Mouse (Mus musculus): ENCODE data around the gene Borcs5.
A peak's percentile ranks its signal among the peaks of the same experiment; 100 is the strongest.

Borcs5 gene

GRCm38 (mm10) chr6:134630447-134630846 lies 8.9 kb upstream of the Borcs5 start:
- DNase-seq (ENCODE audit: low spot score) = no peak

GRCm38 (mm10) chr6:134631947-134632687 lies 7.2 kb upstream of the Borcs5 start, which contains the start of gene Mansc1:
TSS of gene Mansc1 (minus strand) at chr6:134632488.
- DNase-seq (ENCODE audit: low spot score) = peak; percentile 61

GRCm38 (mm10) chr6:134632756-134633155 lies 6.6 kb upstream of the Borcs5 start:
- DNase-seq (ENCODE audit: low spot score) = no peak

- DNase-seq (ENCODE audit: low spot score) = no peak
These were observed 5.8 kb upstream of the Borcs5 start for GRCm38 (mm10) chr6:134633553-134633952.

GRCm38 (mm10) chr6:134636476-134636875 lies 2.8 kb upstream of the Borcs5 start:
- DNase-seq (ENCODE audit: low spot score) = no peak

- DNase-seq (ENCODE audit: low spot score) = no peak
These were observed 590 bp downstream of the Borcs5 start for GRCm38 (mm10) chr6:134639900-134640299.

GRCm38 (mm10) chr6:134640485-134641475 lies 1.5 kb downstream of the Borcs5 start:
- peak; percentile 94 for DNase-seq (ENCODE audit: low spot score)

- no peak for DNase-seq (ENCODE audit: low spot score)
These were observed 2.6 kb downstream of the Borcs5 start for GRCm38 (mm10) chr6:134641738-134642446.

- DNase-seq (ENCODE audit: low spot score) = no peak
These were observed 4.0 kb downstream of the Borcs5 start for GRCm38 (mm10) chr6:134643296-134643695.

- no peak for DNase-seq (ENCODE audit: low spot score)
These were observed 7.5 kb downstream of the Borcs5 start for GRCm38 (mm10) chr6:134646835-134647234.

- DNase-seq (ENCODE audit: low spot score) = peak; percentile 53
These were observed 8.3 kb downstream of the Borcs5 start for GRCm38 (mm10) chr6:134647621-134648020.

- no peak for DNase-seq (ENCODE audit: low spot score)
These were observed 9.0 kb downstream of the Borcs5 start for GRCm38 (mm10) chr6:134648356-134648755.

GRCm38 (mm10) chr6:134656527-134656926 lies 17.2 kb downstream of the Borcs5 start:
- DNase-seq (ENCODE audit: low spot score) = peak; percentile 33

- peak; percentile 71 for DNase-seq (ENCODE audit: low spot score)
These were observed 20.0 kb downstream of the Borcs5 start for GRCm38 (mm10) chr6:134659108-134659958.

- no peak for DNase-seq (ENCODE audit: low spot score)
These were observed 21.6 kb downstream of the Borcs5 start for GRCm38 (mm10) chr6:134660714-134661406.

GRCm38 (mm10) chr6:134664573-134664972 lies 25.3 kb downstream of the Borcs5 start:
- no peak for DNase-seq (ENCODE audit: low spot score)

- no peak for DNase-seq (ENCODE audit: low spot score)
These were observed 26.5 kb downstream of the Borcs5 start for GRCm38 (mm10) chr6:134665817-134666216.

GRCm38 (mm10) chr6:134668519-134668918 lies 29.2 kb downstream of the Borcs5 start:
- no peak for DNase-seq (ENCODE audit: low spot score)

GRCm38 (mm10) chr6:134669179-134669865 lies 30.0 kb downstream of the Borcs5 start:
- no peak for DNase-seq (ENCODE audit: low spot score)

- no peak for DNase-seq (ENCODE audit: low spot score)
These were observed 31.6 kb downstream of the Borcs5 start for GRCm38 (mm10) chr6:134670881-134671411.
